Mouse (Mus musculus) heart, adult 2 months (tissue): Measurements from ENCODE around the gene Wnt6. TPM values are rescaled to one million over a fixed set of nuclear protein-coding genes. Genes with fewer than 3 reads are reported as not detected.
A peak's percentile ranks its signal among the peaks of the same experiment; 100 is the strongest.

Source experiments
- DNase-seq, 2 experiments: peaks; one replicate each; pipeline ENCODE4 v3.0.0; 2021
- H3K27ac ChIP-seq: fragments of 200-600 bp; 2 replicates; pipeline ENCODE4 v1.8.1; 2022
- H3K27me3 ChIP-seq: fragments of 200-500 bp; 2 replicates; pipeline ENCODE4 v1.6.1; 2012; ENCODE audit warnings: mild to moderate bottlenecking, low read length, inconsistent platforms, mixed read lengths; ENCODE audit not compliant: control insufficient read depth, insufficient read depth
- H3K36me3 ChIP-seq: fragments of 200-500 bp; 2 replicates; pipeline ENCODE4 v1.6.1; 2012; ENCODE audit warnings: low read length, inconsistent platforms; ENCODE audit not compliant: control insufficient read depth, insufficient read depth
- H3K4me1 ChIP-seq: fragments of 200-500 bp; 2 replicates; pipeline ENCODE4 v1.6.1; 2011; ENCODE audit warnings: low read length; ENCODE audit not compliant: control insufficient read depth, insufficient read depth
- H3K4me3 ChIP-seq: fragments of 200-600 bp; 2 replicates; pipeline ENCODE4 v1.8.1; 2022
- H3K79me2 ChIP-seq: fragments of 200-500 bp; replicated peaks from 2 replicates; pipeline ENCODE4 v1.6.1; 2012; ENCODE audit warnings: mild to moderate bottlenecking, inconsistent platforms, low read length, moderate library complexity, mixed read lengths; ENCODE audit not compliant: control insufficient read depth, insufficient read depth
- H3K9ac ChIP-seq: fragments of 200-500 bp; 2 replicates; pipeline ENCODE4 v1.6.1; 2012; ENCODE audit warnings: low read depth, mild to moderate bottlenecking, control low read depth, inconsistent platforms, low read length, mixed read lengths
- CTCF ChIP-seq: fragments of 200-600 bp; IDR thresholded peaks from 2 replicates; pipeline ENCODE4 v1.8.1; 2022; ENCODE audit warnings: antibody characterized with exemption, mild to moderate bottlenecking, moderate library complexity
- EP300 ChIP-seq: fragments of 200-500 bp; IDR thresholded peaks from 2 replicates; pipeline ENCODE4 v1.6.1; 2011; ENCODE audit warnings: low read depth, low read length, control low read depth; ENCODE audit not compliant: insufficient read depth
- POLR2A ChIP-seq: fragments of 200-500 bp; IDR thresholded peaks from 2 replicates; pipeline ENCODE4 v1.6.1; 2011; ENCODE audit warnings: mild to moderate bottlenecking, low read depth, low read length, control low read depth; ENCODE audit not compliant: insufficient read depth
- WGBS: fragments of 180-500 bp; shearing (Covaris S2); methylation state at CpG from one replicate; pipeline ENCODE4 v1.1.7; 2018; 5-methylcytosine and 5-hydroxymethylcytosine counted together
- intact Hi-C: fragments of 180-260 bp; cut with DNase I; formaldehyde crosslinking; loops from one replicate; pipeline ENCODE4 v1.15.1; 2025
- polyA plus RNA-seq: library from polyadenylated mRNA; depleted of rRNA; stranded (reverse); fragments of >200 nt; gene quantifications from 2 replicates; pipeline ENCODE4 v1.2.3, GENCODE M21; 2012
- total RNA-seq, 2 experiments: library from RNA; stranded (reverse); gene quantifications; 2 replicates each; pipeline ENCODE4 v1.2.3; 2021

The Wnt6 gene
- total and polyA plus RNA-seq, 3 experiments, result 0.32 to 0.70 (median 0.39) TPM

DNA sequence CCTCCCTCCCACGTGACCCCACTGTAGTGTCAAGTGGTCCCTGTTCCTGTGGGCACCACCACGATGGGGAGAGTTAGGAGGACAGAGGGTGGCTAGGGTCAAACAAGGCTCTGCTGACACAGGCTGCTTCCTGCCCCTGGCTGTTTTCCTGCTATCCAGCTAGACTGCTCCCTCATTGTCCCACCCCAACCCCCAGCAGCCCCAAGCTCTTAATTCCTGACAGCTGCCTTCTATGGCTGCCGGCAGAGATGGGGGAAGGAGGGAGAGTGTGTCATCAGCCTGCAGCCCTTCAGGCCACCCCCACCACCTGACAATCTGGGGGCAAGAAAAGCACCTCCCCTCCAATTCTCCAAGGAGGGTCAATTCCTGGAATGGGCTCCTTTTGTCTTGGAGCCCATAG, 18.4 kb downstream of the Wnt6 start:
- TF ChIP-seq EP300 (no peak), POLR2A (no peak), CTCF (no peak)
- 21% methylated on average over 3 of the region's 3 CpGs for WGBS
- Histone ChIP-seq H3K4me3 (no peak overlapping the region), H3K36me3 (no peaks in the 10 kb centered on the region), H3K4me1 (no peaks in the 10 kb centered on the region; the same call in 1 of the 2 replicates), H3K27me3 (peaks cover 20% of the 10 kb centered on the region), H3K9ac (no peak overlapping the region), H3K27ac (no peak overlapping the region), H3K79me2 (no peaks in the 10 kb centered on the region)
- intact Hi-C loops, result no loop called here
- no peak for DNase-seq

DNA sequence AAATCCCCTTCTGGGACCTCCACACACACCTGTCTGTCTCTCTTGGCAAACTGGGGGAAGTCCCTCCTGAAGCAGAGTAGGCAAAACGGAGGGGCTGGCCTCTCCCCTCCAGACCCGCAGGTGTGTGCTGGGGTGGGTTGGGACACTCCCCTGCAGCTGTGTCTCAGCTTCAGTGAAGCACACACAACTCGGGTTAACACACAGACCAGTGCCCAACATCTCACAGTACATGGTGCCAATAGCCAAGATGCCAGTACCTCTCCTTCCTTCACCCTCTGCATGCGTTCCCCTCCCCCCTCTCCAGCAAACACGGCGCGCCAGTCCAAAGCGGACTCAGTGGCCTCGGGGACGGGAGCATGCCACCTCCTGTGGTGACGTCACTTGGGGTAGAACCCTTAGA, 19.6 kb downstream of the Wnt6 start, which contains the start of gene Wnt10a:
Wnt10a (plus strand) TSS at position 268 of the 400 bp plus-strand sequence.
- H3K27ac ChIP-seq, result no peak within 1 kb of the TSS
- TF ChIP-seq CTCF (no peak), EP300 (no peak), POLR2A (no peak)
- H3K4me1 ChIP-seq, result no peaks in the 10 kb centered on the region; the same call in 1 of the 2 replicates
- WGBS, result 6% methylated on average over 11 of the region's 11 CpGs
- no peaks in the 10 kb centered on the region for H3K79me2 ChIP-seq
- no peak within 1 kb of the TSS for H3K4me3 ChIP-seq
- no peak within 1 kb of the TSS for H3K9ac ChIP-seq
- H3K36me3 ChIP-seq, result no peaks in the 10 kb centered on the region
- DNase-seq, result no peak
- intact Hi-C loops, result no loop called here
- peaks cover 21% of the 10 kb centered on the region for H3K27me3 ChIP-seq

DNA sequence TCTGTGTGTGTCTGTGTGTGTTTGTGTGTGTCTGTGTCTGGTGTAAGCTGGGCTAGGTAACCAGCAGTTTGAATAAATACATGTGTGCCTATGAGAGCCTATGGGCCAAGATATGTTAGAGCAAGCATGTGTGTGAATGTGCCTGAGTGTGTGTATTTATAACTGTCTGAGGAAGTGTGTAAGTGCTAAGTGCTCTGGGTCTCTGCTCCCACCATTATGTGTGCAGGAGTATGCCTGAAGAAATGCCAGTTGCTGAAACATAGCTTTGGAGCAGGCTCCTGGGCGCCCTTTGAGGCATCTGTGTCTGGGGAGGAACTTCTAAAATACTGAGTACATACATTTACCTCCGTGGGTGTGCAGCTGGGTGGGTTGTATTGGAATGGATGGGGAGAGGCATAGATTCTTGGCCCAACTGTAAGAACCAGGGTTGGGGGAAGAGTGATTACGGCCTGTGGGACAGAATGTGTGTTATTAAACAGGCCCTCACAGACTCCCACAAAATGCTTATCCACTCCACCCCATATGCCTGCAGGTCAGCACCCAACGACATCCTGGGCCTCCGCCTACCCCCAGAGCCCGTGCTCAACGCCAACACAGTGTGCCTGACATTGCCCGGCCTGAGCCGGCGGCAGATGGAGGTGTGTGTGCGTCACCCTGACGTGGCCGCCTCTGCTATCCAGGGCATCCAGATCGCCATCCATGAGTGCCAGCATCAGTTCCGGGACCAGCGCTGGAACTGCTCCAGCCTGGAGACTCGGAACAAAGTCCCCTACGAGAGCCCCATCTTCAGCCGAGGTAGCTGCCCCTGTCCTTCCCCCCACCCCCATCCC, 21.4 kb downstream of the Wnt6 start:
- intact Hi-C loops, result no loop called here
- no peak overlapping the region for H3K9ac ChIP-seq
- no peaks in the 10 kb centered on the region; the same call in 1 of the 2 replicates for H3K4me1 ChIP-seq
- no peak for DNase-seq
- H3K79me2 ChIP-seq, result no peaks in the 10 kb centered on the region
- H3K27ac ChIP-seq, result no peak overlapping the region
- 26% methylated on average over 19 of the region's 19 CpGs for WGBS
- no peaks in the 10 kb centered on the region for H3K36me3 ChIP-seq
- peaks cover 23% of the 10 kb centered on the region for H3K27me3 ChIP-seq
- no peak overlapping the region for H3K4me3 ChIP-seq
- TF ChIP-seq EP300, result no peak
- no peak for TF ChIP-seq POLR2A
- TF ChIP-seq CTCF, result no peak

DNA sequence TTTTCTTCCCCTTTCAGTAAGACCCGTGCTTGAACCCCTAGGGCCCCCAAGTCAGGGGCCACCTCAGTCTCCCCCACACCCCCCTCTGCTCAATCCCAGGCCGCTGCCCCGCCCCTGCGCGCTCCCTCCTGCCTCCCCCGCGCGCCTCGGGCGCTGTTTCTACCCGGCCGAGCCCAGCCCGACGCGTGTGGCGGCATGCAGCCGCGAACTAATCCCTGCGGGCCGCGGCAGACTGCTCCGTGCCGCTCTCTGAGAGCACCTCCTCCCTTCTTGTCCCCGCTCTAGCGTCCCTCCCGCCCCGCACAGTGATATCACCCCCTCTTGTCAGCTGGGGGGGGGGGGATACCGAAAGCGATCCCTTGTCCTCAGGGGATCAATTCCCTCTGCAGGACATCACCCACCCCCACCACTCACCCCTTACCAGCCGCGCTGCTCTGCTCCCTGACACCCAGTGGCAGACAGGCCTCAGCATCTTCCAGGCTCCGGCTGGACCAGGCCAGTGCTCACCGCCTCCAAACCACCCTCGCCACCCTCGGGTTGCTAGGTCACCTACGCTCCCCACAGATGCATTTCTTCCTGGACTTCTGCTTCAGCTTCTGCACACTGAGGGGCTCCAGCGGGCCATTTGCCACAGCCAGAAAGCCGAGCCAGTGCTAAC, 22.9 kb downstream of the Wnt6 start:
- peaks cover 25% of the 10 kb centered on the region for H3K27me3 ChIP-seq
- intact Hi-C loops, result no loop called here
- H3K4me1 ChIP-seq, result no peaks in the 10 kb centered on the region
- H3K27ac ChIP-seq, result no peak overlapping the region
- DNase-seq, result peak in 1 of 2 experiments; percentile 23
- H3K9ac ChIP-seq, result 0 out of 2 replicates have a peak overlapping the region, but pooled peaks have one; percentile 1
- no peak overlapping the region for H3K4me3 ChIP-seq
- H3K36me3 ChIP-seq, result no peaks in the 10 kb centered on the region
- WGBS, result 2% methylated on average over 36 of the region's 38 CpGs
- H3K79me2 ChIP-seq, result no peaks in the 10 kb centered on the region
- TF ChIP-seq EP300 (no peak), POLR2A (no peak), CTCF (no peak)

DNA sequence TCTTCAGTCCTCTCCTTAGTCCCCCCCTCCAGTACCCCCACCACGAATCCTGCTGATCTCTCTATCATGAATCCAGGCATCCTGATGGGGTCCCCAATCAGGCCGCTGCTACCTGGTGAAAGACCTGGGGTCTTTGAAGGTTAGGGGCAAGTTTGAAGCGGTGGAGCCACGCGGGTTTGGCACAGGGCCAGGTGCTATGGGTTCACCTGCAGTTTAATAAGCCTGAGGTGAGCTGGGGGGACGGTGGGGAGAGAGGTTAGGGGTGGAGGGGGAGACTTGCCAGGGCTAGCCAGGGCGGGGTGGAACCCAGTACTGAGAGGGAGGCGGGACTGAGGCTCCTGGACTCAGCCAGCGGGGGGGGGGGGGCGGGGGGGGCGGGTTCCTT, 23.4 kb downstream of the Wnt6 start:
- TF ChIP-seq POLR2A (no peak), CTCF (no peak), EP300 (no peak)
- Histone ChIP-seq H3K27me3 (peaks cover 25% of the 10 kb centered on the region), H3K36me3 (no peaks in the 10 kb centered on the region), H3K79me2 (no peaks in the 10 kb centered on the region), H3K4me3 (no peak overlapping the region), H3K4me1 (no peaks in the 10 kb centered on the region), H3K27ac (no peak overlapping the region), H3K9ac (no peak overlapping the region)
- DNase-seq, result no peak
- intact Hi-C loops, result no loop called here
- WGBS, result 4% methylated on average over 10 of the region's 11 CpGs

DNA sequence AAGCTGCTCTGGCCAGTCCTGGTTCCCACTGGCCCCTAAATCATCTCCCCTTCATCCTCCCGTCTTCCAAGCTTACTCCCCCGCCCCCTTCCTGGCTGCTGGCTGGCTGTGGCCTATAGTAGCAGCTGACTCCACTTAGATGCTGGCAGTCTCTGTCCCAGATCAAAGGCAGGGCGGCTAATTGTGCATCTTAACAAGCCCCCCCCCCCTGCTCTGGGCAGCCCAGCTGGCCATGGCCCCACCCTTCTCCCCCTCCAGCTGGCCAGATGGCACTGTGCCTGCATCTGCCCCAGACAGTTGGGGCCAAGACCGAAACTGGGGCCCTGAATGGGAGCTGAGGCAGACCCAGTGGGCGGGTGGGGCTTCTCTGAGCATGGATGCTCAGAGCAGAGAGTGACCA, 25.8 kb downstream of the Wnt6 start:
- H3K79me2 ChIP-seq, result no peaks in the 10 kb centered on the region
- 33% methylated on average over 5 of the region's 5 CpGs for WGBS
- TF ChIP-seq POLR2A (no peak), CTCF (no peak), EP300 (no peak)
- no peaks in the 10 kb centered on the region for H3K36me3 ChIP-seq
- no peak overlapping the region for H3K27ac ChIP-seq
- H3K4me1 ChIP-seq, result no peaks in the 10 kb centered on the region
- intact Hi-C loops, result no loop called here
- H3K4me3 ChIP-seq, result no peak overlapping the region
- peaks cover 18% of the 10 kb centered on the region for H3K27me3 ChIP-seq
- H3K9ac ChIP-seq, result no peak overlapping the region
- DNase-seq, result no peak
